Mouse (Mus musculus): ENCODE measurements at regions not wholly inside any gene's neighbourhood (a gene's known extent, or its start where the extent isn't known, plus 50 kb on each side); places are given as distances from the start of the nearest gene placed in this dataset.

- no peak for DNase-seq (ENCODE audit: low spot score)
Measured at GRCm38 (mm10) chr12:70672115-70672514, 153.2 kb upstream of the Frmd6 start.

- no peak for DNase-seq (ENCODE audit: low spot score)
Measured at GRCm38 (mm10) chr12:70673188-70673587, 152.1 kb upstream of the Frmd6 start.

GRCm38 (mm10) chr12:70674144-70674543 lies 151.2 kb upstream of the Frmd6 start:
- no peak for DNase-seq (ENCODE audit: low spot score)

- no peak for DNase-seq (ENCODE audit: low spot score)
Measured at GRCm38 (mm10) chr12:70675846-70676245, 149.5 kb upstream of the Frmd6 start.

GRCm38 (mm10) chr12:70679701-70680425 lies 145.5 kb upstream of the Frmd6 start:
- DNase-seq (ENCODE audit: low spot score) = no peak

GRCm38 (mm10) chr12:70681407-70681990 lies 143.8 kb upstream of the Frmd6 start:
- no peak for DNase-seq (ENCODE audit: low spot score)

- DNase-seq (ENCODE audit: low spot score) = no peak
Measured at GRCm38 (mm10) chr12:70684354-70684753, 141.0 kb upstream of the Frmd6 start.

- no peak for DNase-seq (ENCODE audit: low spot score)
Measured at GRCm38 (mm10) chr12:70685432-70685831, 139.9 kb upstream of the Frmd6 start.

GRCm38 (mm10) chr12:70686337-70686736 lies 139.0 kb upstream of the Frmd6 start:
- no peak for DNase-seq (ENCODE audit: low spot score)

- DNase-seq (ENCODE audit: low spot score) = no peak
Measured at GRCm38 (mm10) chr12:70686971-70687370, 138.3 kb upstream of the Frmd6 start.

- DNase-seq (ENCODE audit: low spot score) = no peak
Measured at GRCm38 (mm10) chr12:70695162-70695561, 130.2 kb upstream of the Frmd6 start.

- no peak for DNase-seq (ENCODE audit: low spot score)
Measured at GRCm38 (mm10) chr12:70696256-70696655, 129.1 kb upstream of the Frmd6 start.

GRCm38 (mm10) chr12:70698466-70698865 lies 126.8 kb upstream of the Frmd6 start:
- DNase-seq (ENCODE audit: low spot score) = no peak

GRCm38 (mm10) chr12:70702473-70702872 lies 122.8 kb upstream of the Frmd6 start:
- no peak for DNase-seq (ENCODE audit: low spot score)

- peak; percentile 39 for DNase-seq (ENCODE audit: low spot score)
Measured at GRCm38 (mm10) chr12:70706806-70707628, 118.3 kb upstream of the Frmd6 start.

GRCm38 (mm10) chr12:70707629-70708289 lies 117.6 kb upstream of the Frmd6 start:
- DNase-seq (ENCODE audit: low spot score) = peak; percentile 35

GRCm38 (mm10) chr12:70708290-70708668 lies 117.0 kb upstream of the Frmd6 start:
- DNase-seq (ENCODE audit: low spot score) = no peak

- DNase-seq (ENCODE audit: low spot score) = no peak
Measured at GRCm38 (mm10) chr12:70710311-70710710, 115.0 kb upstream of the Frmd6 start.

GRCm38 (mm10) chr12:70711030-70711429 lies 114.3 kb upstream of the Frmd6 start:
- no peak for DNase-seq (ENCODE audit: low spot score)

- no peak for DNase-seq (ENCODE audit: low spot score)
Measured at GRCm38 (mm10) chr12:70712322-70713024, 112.8 kb upstream of the Frmd6 start.

GRCm38 (mm10) chr12:70713499-70714280 lies 111.6 kb upstream of the Frmd6 start:
- DNase-seq (ENCODE audit: low spot score) = no peak

All from urinary bladder, adult 2 months (tissue).